Mouse (Mus musculus) cortical plate, adult 2 months (tissue): ENCODE results near the gene Oscp1.

ENCODE experiments used
- CTCF ChIP-seq: fragments of 200-500 bp; IDR thresholded peaks from 2 replicates; pipeline ENCODE4 v1.5.1; 2011; ENCODE audit warnings: mild to moderate bottlenecking, control low read depth, low read length; ENCODE audit not compliant: insufficient read depth; ENCODE audit errors: extremely low read depth
- POLR2A ChIP-seq: fragments of 200-500 bp; IDR thresholded peaks from 2 replicates; pipeline ENCODE4 v1.6.1; 2011; ENCODE audit warnings: mild to moderate bottlenecking, low read length, control low read depth; ENCODE audit not compliant: insufficient read depth; ENCODE audit errors: extremely low read depth

GRCm38 (mm10) chr4:126115871-126116521, 57.6 kb downstream of the Oscp1 start:
- TF ChIP-seq CTCF: no peak
- TF ChIP-seq POLR2A: no peak
